Mouse (Mus musculus) megakaryocyte-erythroid progenitor cell, adult 5 weeks (primary cell): ENCODE results near the gene Lonp2. TPM values are rescaled to one million over a fixed set of nuclear protein-coding genes. Genes with fewer than 3 reads are reported as not detected.

Experiments
- polyA plus RNA-seq: library from polyadenylated mRNA; stranded (reverse); fragments of >175 nt; gene quantifications from 2 replicates; pipeline ENCODE4 v1.2.3, GENCODE M21; 2012

The Lonp2 gene
- polyA plus RNA-seq: 42.6 and 43.2 TPM in 2 replicates

DNA sequence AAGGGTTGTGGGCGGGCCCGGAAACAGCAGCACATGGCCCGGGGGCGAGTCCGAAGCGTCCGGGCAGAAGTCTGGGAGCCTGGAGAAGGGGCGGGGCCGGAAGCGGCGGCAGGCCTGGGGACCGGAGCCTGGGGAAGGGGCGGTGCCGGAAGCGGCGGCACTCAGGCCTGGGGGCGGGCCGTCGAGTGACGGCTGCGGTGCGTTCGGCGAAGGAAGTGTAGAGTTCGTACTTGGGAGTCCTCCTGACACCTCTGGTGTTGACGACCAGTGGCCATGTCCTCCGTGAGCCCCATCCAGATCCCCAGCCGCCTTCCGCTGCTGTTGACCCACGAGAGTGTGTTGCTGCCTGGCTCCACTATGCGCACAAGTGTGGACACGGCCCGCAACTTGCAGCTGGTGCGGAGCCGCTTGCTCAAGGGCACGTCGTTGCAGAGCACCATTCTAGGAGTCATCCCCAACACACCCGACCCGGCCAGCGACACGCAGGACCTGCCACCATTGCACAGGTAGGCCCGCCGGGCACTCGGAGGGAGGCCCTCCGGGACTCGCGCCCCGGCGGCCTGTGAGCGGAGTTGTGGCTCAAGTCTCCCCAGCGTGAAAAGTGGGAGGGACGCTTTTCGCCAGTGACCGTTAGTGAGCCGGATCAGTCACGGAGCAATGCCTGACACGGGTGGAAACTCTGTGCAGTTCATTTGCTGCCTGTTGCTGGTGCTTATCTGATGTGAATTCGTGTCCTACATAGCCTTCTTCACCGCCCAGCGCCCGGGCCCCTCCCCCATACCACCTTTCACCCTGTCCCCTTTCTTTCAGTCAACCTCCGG is at the start of gene Lonp2:
Gene Lonp2, plus strand, starts transcription at position 133 of the 821 bp plus-strand sequence.

DNA sequence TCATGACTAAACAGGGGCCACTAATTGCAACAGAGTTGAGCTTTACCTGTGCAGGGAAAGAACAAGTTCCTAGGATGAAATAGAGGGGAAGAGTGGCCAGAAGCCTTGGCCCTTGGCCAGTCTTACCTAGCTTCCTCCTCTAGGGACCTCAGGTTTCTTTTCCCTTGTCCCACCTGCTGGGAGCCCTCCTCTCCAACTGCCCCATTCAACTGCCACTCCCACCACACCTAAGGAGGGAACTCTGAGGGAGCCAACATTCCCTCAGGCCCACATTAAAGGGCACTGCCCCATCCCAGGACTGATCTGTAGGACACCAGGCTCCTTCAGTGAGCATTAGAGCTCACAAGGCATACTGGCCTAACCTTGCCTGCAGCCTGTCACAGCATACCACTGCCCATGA is 43.4 kb upstream of the Lonp2 start, which contains the start of gene Abcc12:
Gene Abcc12, minus strand, starts transcription at position 229 of the 400 bp plus-strand sequence.

DNA sequence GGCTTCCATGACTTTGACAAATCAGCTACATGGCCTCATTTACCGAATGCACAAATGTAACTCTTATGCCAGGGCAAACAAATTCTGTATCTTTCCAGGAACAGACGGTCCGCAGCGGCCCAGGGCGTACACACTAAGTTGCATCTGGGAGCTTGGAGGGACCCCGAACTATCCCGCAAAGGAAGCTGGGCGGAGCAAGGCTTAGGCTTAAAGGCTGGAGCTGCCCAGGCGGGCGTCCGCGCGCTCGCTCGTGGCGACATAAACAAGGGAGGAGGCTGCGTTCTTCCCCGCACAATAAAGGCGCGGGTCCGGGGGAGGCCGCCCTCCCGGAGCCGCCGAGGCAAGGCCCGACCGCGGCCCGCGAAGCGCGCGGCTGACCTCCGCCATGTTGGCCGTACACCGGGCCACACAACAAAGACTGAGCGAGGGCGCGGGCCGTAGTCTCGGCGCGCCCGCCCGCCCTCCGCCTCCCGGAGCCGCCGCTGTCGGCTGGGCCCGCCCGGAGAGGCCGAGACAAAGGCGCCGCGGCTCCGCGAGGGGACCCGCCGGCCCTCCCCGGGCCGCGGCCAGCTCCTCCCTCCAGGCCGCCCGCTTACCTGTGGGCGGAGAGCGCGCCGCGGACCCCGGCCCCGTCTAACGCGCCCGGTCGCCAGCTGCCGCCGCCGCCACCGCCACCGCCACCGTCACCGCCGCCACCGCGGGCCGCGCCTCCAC is 121.5 kb downstream of the Lonp2 start, which contains the start of the genes Gm10638 and Siah1a:
Gene Gm10638, plus strand, starts transcription at position 479 of the 714 bp plus-strand sequence.
Gene Siah1a, minus strand, starts transcription at position 714 of the 714 bp plus-strand sequence.

Other genes starting within 250 kb of the Lonp2 start
- gene Abcc12, start 43.4 kb upstream of the Lonp2 start, polyA plus RNA-seq: not detected in 2 replicates
- gene Gm10638, start 121.7 kb downstream of the Lonp2 start, polyA plus RNA-seq: 1.9 and 4.0 TPM in 2 replicates
- gene Siah1a, start 121.9 kb downstream of the Lonp2 start, polyA plus RNA-seq: 5.6 and 7.4 TPM in 2 replicates